Mouse (Mus musculus): ENCODE measurements around the gene Slc35d3. TPM values are rescaled to one million over a fixed set of nuclear protein-coding genes. Genes with fewer than 3 reads are reported as not detected.

Gene Slc35d3
- total and polyA plus RNA-seq, 3 experiments = not detected

- no peaks in the 10 kb centered on the region for H3K4me1 ChIP-seq (ENCODE audit: control insufficient read depth in 1 of 2, insufficient read depth in 2 of 2, low read length in 2 of 2)
- H3K36me3 ChIP-seq (ENCODE audit: control insufficient read depth in 1 of 2, insufficient read depth in 2 of 2, low read length in 2 of 2) = no peaks in the 10 kb centered on the region
- no peak overlapping the region for H3K9ac ChIP-seq (ENCODE audit: control insufficient read depth, low read depth, low read length, poor library complexity, severe bottlenecking)
- H3K4me3 ChIP-seq (ENCODE audit: control insufficient read depth in 1 of 2, insufficient read depth in 1 of 2, low read depth in 2 of 2, low read length in 2 of 2) = no peak overlapping the region
- no peaks in the 10 kb centered on the region for H3K9me3 ChIP-seq (replicated peaks; ENCODE audit: insufficient read depth, low read length)
- no peak for DNase-seq (ENCODE audit: low read depth, low spot score)
- no peaks in the 10 kb centered on the region for H3K79me2 ChIP-seq (ENCODE audit: control insufficient read depth, insufficient read depth, low read length, poor library complexity)
- no peak for TF ChIP-seq JUND (IDR thresholded peaks at IDR 0.05; ENCODE audit: low read depth, low read length)
- no peak for TF ChIP-seq CTCF (IDR thresholded peaks at IDR 0.05 in 2 of 3, conservative IDR thresholded peaks at IDR 0.05 in 1 of 3; ENCODE audit: control insufficient read depth in 1 of 3, insufficient read depth in 1 of 3, low read depth in 2 of 3, low read length in 3 of 3, poor library complexity in 1 of 3, severe bottlenecking in 1 of 3)
- TF ChIP-seq ZNF384 (IDR thresholded peaks at IDR 0.05; ENCODE audit: low read depth, low read length) = no peak
- no peak for TF ChIP-seq POLR2A (IDR thresholded peaks at IDR 0.05; ENCODE audit: control insufficient read depth in 1 of 2, insufficient read depth in 1 of 2, low read depth in 1 of 2, low read length in 2 of 2, poor library complexity in 1 of 2)
- no peak for TF ChIP-seq KAT2A (conservative IDR thresholded peaks at IDR 0.05; ENCODE audit: low read depth, low read length)
- TF ChIP-seq UBTF (IDR thresholded peaks at IDR 0.05; ENCODE audit: borderline replicate concordance, insufficient read depth, low read depth, low read length) = no peak
- no peak for TF ChIP-seq MAFK (IDR thresholded peaks at IDR 0.05; ENCODE audit: borderline replicate concordance, low read depth, low read length)
- TF ChIP-seq NELFE (IDR thresholded peaks at IDR 0.05; ENCODE audit: low read depth, low read length) = no peak
- no peak for TF ChIP-seq MYC (IDR thresholded peaks at IDR 0.05; ENCODE audit: low read depth, low read length)
- TF ChIP-seq RCOR1 (IDR thresholded peaks at IDR 0.05; ENCODE audit: low read depth, low read length) = no peak
- TF ChIP-seq MXI1 (IDR thresholded peaks at IDR 0.05; ENCODE audit: low read depth, low read length) = no peak
- no peak for TF ChIP-seq TCF12 (IDR thresholded peaks at IDR 0.05; ENCODE audit: low read depth, low read length)
- no peak for TF ChIP-seq USF2 (IDR thresholded peaks at IDR 0.05; ENCODE audit: borderline replicate concordance in 1 of 2, insufficient read depth in 1 of 2, low read depth in 1 of 2, low read length in 2 of 2)
- TF ChIP-seq MAX (IDR thresholded peaks at IDR 0.05; ENCODE audit: low read length) = no peak
- H3K27me3 ChIP-seq (ENCODE audit: control insufficient read depth in 1 of 2, insufficient read depth in 2 of 2, low read length in 2 of 2) = peaks cover 0 to 3% of the 10 kb centered on the region in 2 experiments; a peak in 2 of 4 replicates
- no peak overlapping the region for H3K27ac ChIP-seq (ENCODE audit: control insufficient read depth, low read depth, low read length)
Measured at GRCm38 (mm10) chr10:19834222-19834621, 17.0 kb downstream of the Slc35d3 start.

GRCm38 (mm10) chr10:19831072-19831849, 20.0 kb downstream of the Slc35d3 start:
- DNase-seq (ENCODE audit: low read depth, low spot score) = no peak
- Histone ChIP-seq H3K27me3 (ENCODE audit: control insufficient read depth in 1 of 2, insufficient read depth in 2 of 2, low read length in 2 of 2) (peaks cover 0 to 4% of the 10 kb centered on the region in 2 experiments; a peak in 3 of 4 replicates), H3K9ac (ENCODE audit: control insufficient read depth, low read depth, low read length, poor library complexity, severe bottlenecking) (no peak overlapping the region), H3K36me3 (ENCODE audit: control insufficient read depth in 1 of 2, insufficient read depth in 2 of 2, low read length in 2 of 2) (no peaks in the 10 kb centered on the region), H3K4me3 (ENCODE audit: control insufficient read depth in 1 of 2, insufficient read depth in 1 of 2, low read depth in 2 of 2, low read length in 2 of 2) (no peak overlapping the region), H3K79me2 (ENCODE audit: control insufficient read depth, insufficient read depth, low read length, poor library complexity) (no peaks in the 10 kb centered on the region), H3K27ac (ENCODE audit: control insufficient read depth, low read depth, low read length) (no peak overlapping the region), H3K9me3 (replicated peaks; ENCODE audit: insufficient read depth, low read length) (no peaks in the 10 kb centered on the region), H3K4me1 (ENCODE audit: control insufficient read depth in 1 of 2, insufficient read depth in 2 of 2, low read length in 2 of 2) (no peaks in the 10 kb centered on the region)
- TF ChIP-seq POLR2AphosphoS2 (IDR thresholded peaks at IDR 0.05; ENCODE audit: low read length) (no peak), USF2 (IDR thresholded peaks at IDR 0.05; ENCODE audit: borderline replicate concordance in 1 of 2, insufficient read depth in 1 of 2, low read depth in 1 of 2, low read length in 2 of 2) (no peak), KAT2A (conservative IDR thresholded peaks at IDR 0.05; ENCODE audit: low read depth, low read length) (no peak), MAX (IDR thresholded peaks at IDR 0.05; ENCODE audit: low read length) (no peak)

Measured in MEL (cell line).